Mouse (Mus musculus): Measurements from ENCODE around the gene Intu. TPM values are rescaled to one million over a fixed set of nuclear protein-coding genes. Genes with fewer than 3 reads are reported as not detected.

The Intu gene
- polyA plus RNA-seq, 1 experiment from 2014 or later: 4.1 TPM

- Histone ChIP-seq H3K4me2 (ENCODE audit: low read length) (no peak overlapping the region), H3K9ac (replicated peaks; ENCODE audit: low read depth, low read length) (no peak overlapping the region), H3K4me3 (replicated peaks; ENCODE audit: low read length) (no peak overlapping the region), H3K9me3 (ENCODE audit: control insufficient read depth, low read length) (no peaks in the 10 kb centered on the region), H3K36me3 (ENCODE audit: control insufficient read depth, insufficient read depth) (no peaks in the 10 kb centered on the region), H3K27me3 (replicated peaks; ENCODE audit: control insufficient read depth, insufficient read depth, low read length) (no peaks in the 10 kb centered on the region), H3K4me1 (replicated peaks; ENCODE audit: control insufficient read depth, insufficient read depth, low read length) (peaks cover 9% of the 10 kb centered on the region), H3K27ac (ENCODE audit: low read length) (no peak overlapping the region)
- 80% methylated on average over 3 of the region's 3 CpGs for WGBS
- ATAC-seq: no peak
Measured at GRCm38 (mm10) chr3:40687588-40687987, 156.5 kb downstream of the Intu start.

GRCm38 (mm10) chr3:40691566-40691965 lies 160.5 kb downstream of the Intu start:
- 84% methylated on average over 6 of the region's 6 CpGs for WGBS
- Histone ChIP-seq H3K27ac (ENCODE audit: low read length) (no peak overlapping the region), H3K4me2 (ENCODE audit: low read length) (no peak overlapping the region), H3K4me1 (replicated peaks; ENCODE audit: control insufficient read depth, insufficient read depth, low read length) (no peaks in the 10 kb centered on the region), H3K9me3 (ENCODE audit: control insufficient read depth, low read length) (no peaks in the 10 kb centered on the region), H3K4me3 (replicated peaks; ENCODE audit: low read length) (no peak overlapping the region), H3K36me3 (ENCODE audit: control insufficient read depth, insufficient read depth) (no peaks in the 10 kb centered on the region), H3K9ac (replicated peaks; ENCODE audit: low read depth, low read length) (no peak overlapping the region), H3K27me3 (replicated peaks; ENCODE audit: control insufficient read depth, insufficient read depth, low read length) (no peaks in the 10 kb centered on the region)
- no peak for ATAC-seq

GRCm38 (mm10) chr3:40693435-40693834 lies 162.3 kb downstream of the Intu start:
- Histone ChIP-seq H3K27ac (ENCODE audit: low read length) (no peak overlapping the region), H3K4me2 (ENCODE audit: low read length) (no peak overlapping the region), H3K9me3 (ENCODE audit: control insufficient read depth, low read length) (no peaks in the 10 kb centered on the region), H3K36me3 (ENCODE audit: control insufficient read depth, insufficient read depth) (no peaks in the 10 kb centered on the region), H3K9ac (replicated peaks; ENCODE audit: low read depth, low read length) (no peak overlapping the region), H3K4me1 (replicated peaks; ENCODE audit: control insufficient read depth, insufficient read depth, low read length) (no peaks in the 10 kb centered on the region), H3K4me3 (replicated peaks; ENCODE audit: low read length) (no peak overlapping the region), H3K27me3 (replicated peaks; ENCODE audit: control insufficient read depth, insufficient read depth, low read length) (no peaks in the 10 kb centered on the region)
- no peak for ATAC-seq
- WGBS: 85% methylated on average over 10 of the region's 10 CpGs

GRCm38 (mm10) chr3:40693960-40694359 lies 162.9 kb downstream of the Intu start:
- no peak overlapping the region for H3K27ac ChIP-seq (ENCODE audit: low read length)
- 90% methylated on average over 7 of the region's 7 CpGs for WGBS
- H3K4me2 ChIP-seq (ENCODE audit: low read length): no peak overlapping the region
- no peak overlapping the region for H3K9ac ChIP-seq (replicated peaks; ENCODE audit: low read depth, low read length)
- no peaks in the 10 kb centered on the region for H3K36me3 ChIP-seq (ENCODE audit: control insufficient read depth, insufficient read depth)
- ATAC-seq: no peak
- no peaks in the 10 kb centered on the region for H3K4me1 ChIP-seq (replicated peaks; ENCODE audit: control insufficient read depth, insufficient read depth, low read length)
- no peak overlapping the region for H3K4me3 ChIP-seq (replicated peaks; ENCODE audit: low read length)
- no peaks in the 10 kb centered on the region for H3K27me3 ChIP-seq (replicated peaks; ENCODE audit: control insufficient read depth, insufficient read depth, low read length)
- no peaks in the 10 kb centered on the region for H3K9me3 ChIP-seq (ENCODE audit: control insufficient read depth, low read length)

GRCm38 (mm10) chr3:40694438-40694837 lies 163.4 kb downstream of the Intu start:
- ATAC-seq: no peak
- Histone ChIP-seq H3K4me1 (replicated peaks; ENCODE audit: control insufficient read depth, insufficient read depth, low read length) (no peaks in the 10 kb centered on the region), H3K4me3 (replicated peaks; ENCODE audit: low read length) (no peak overlapping the region), H3K9ac (replicated peaks; ENCODE audit: low read depth, low read length) (no peak overlapping the region), H3K9me3 (ENCODE audit: control insufficient read depth, low read length) (no peaks in the 10 kb centered on the region), H3K27ac (ENCODE audit: low read length) (no peak overlapping the region), H3K36me3 (ENCODE audit: control insufficient read depth, insufficient read depth) (no peaks in the 10 kb centered on the region), H3K4me2 (ENCODE audit: low read length) (no peak overlapping the region), H3K27me3 (replicated peaks; ENCODE audit: control insufficient read depth, insufficient read depth, low read length) (no peaks in the 10 kb centered on the region)
- WGBS: 60% methylated on average over 2 of the region's 2 CpGs

GRCm38 (mm10) chr3:40695162-40695561 lies 164.1 kb downstream of the Intu start:
- Histone ChIP-seq H3K36me3 (ENCODE audit: control insufficient read depth, insufficient read depth) (no peaks in the 10 kb centered on the region), H3K9ac (replicated peaks; ENCODE audit: low read depth, low read length) (no peak overlapping the region), H3K4me3 (replicated peaks; ENCODE audit: low read length) (no peak overlapping the region), H3K27me3 (replicated peaks; ENCODE audit: control insufficient read depth, insufficient read depth, low read length) (no peaks in the 10 kb centered on the region), H3K27ac (ENCODE audit: low read length) (no peak overlapping the region), H3K4me2 (ENCODE audit: low read length) (no peak overlapping the region), H3K9me3 (ENCODE audit: control insufficient read depth, low read length) (no peaks in the 10 kb centered on the region), H3K4me1 (replicated peaks; ENCODE audit: control insufficient read depth, insufficient read depth, low read length) (no peaks in the 10 kb centered on the region)
- ATAC-seq: no peak
- 100% methylated on average over 2 of the region's 2 CpGs for WGBS

GRCm38 (mm10) chr3:40698834-40699233 lies 167.7 kb downstream of the Intu start:
- WGBS: 92% methylated on average over 3 of the region's 3 CpGs
- H3K27me3 ChIP-seq (replicated peaks; ENCODE audit: control insufficient read depth, insufficient read depth, low read length): no peaks in the 10 kb centered on the region
- ATAC-seq: no peak

GRCm38 (mm10) chr3:40704816-40705430 lies 173.8 kb downstream of the Intu start:
- Histone ChIP-seq H3K27me3 (replicated peaks; ENCODE audit: control insufficient read depth, insufficient read depth, low read length) (no peaks in the 10 kb centered on the region), H3K4me3 (replicated peaks; ENCODE audit: low read length) (no peak overlapping the region), H3K9ac (replicated peaks; ENCODE audit: low read depth, low read length) (no peak overlapping the region), H3K27ac (ENCODE audit: low read length) (no peak overlapping the region), H3K36me3 (ENCODE audit: control insufficient read depth, insufficient read depth) (no peaks in the 10 kb centered on the region), H3K9me3 (ENCODE audit: control insufficient read depth, low read length) (peaks cover 7% of the 10 kb centered on the region; the same call in 1 of the 2 replicates), H3K4me2 (ENCODE audit: low read length) (no peak overlapping the region), H3K4me1 (replicated peaks; ENCODE audit: control insufficient read depth, insufficient read depth, low read length) (no peaks in the 10 kb centered on the region)
- ATAC-seq: no peak
- WGBS: 90% methylated on average over 5 of the region's 5 CpGs

More at GRCm38 (mm10) chr3:40698834-40699233, 167.7 kb downstream of the Intu start:
- Histone ChIP-seq H3K9me3 (ENCODE audit: control insufficient read depth, low read length) (no peaks in the 10 kb centered on the region), H3K4me2 (ENCODE audit: low read length) (no peak overlapping the region), H3K36me3 (ENCODE audit: control insufficient read depth, insufficient read depth) (no peaks in the 10 kb centered on the region), H3K4me3 (replicated peaks; ENCODE audit: low read length) (no peak overlapping the region), H3K4me1 (replicated peaks; ENCODE audit: control insufficient read depth, insufficient read depth, low read length) (no peaks in the 10 kb centered on the region), H3K9ac (replicated peaks; ENCODE audit: low read depth, low read length) (no peak overlapping the region), H3K27ac (ENCODE audit: low read length) (no peak overlapping the region)

GRCm38 (mm10) chr3:40708655-40709054 lies 177.6 kb downstream of the Intu start, which contains the start of gene Slc25a31:
Gene Slc25a31 (plus strand): TSS chr3:40708855.
- no peaks in the 10 kb centered on the region for H3K4me1 ChIP-seq (replicated peaks; ENCODE audit: control insufficient read depth, insufficient read depth, low read length)
- no peaks in the 10 kb centered on the region for H3K36me3 ChIP-seq (ENCODE audit: control insufficient read depth, insufficient read depth)
- H3K4me2 ChIP-seq (ENCODE audit: low read length): no peak within 1 kb of the TSS
- H3K27me3 ChIP-seq (replicated peaks; ENCODE audit: control insufficient read depth, insufficient read depth, low read length): no peaks in the 10 kb centered on the region
- no peak within 1 kb of the TSS for H3K4me3 ChIP-seq (replicated peaks; ENCODE audit: low read length)
- no peak for ATAC-seq
- H3K27ac ChIP-seq (ENCODE audit: low read length): no peak within 1 kb of the TSS
- no peak within 1 kb of the TSS for H3K9ac ChIP-seq (replicated peaks; ENCODE audit: low read depth, low read length)
- peaks cover 7% of the 10 kb centered on the region; the same call in 1 of the 2 replicates for H3K9me3 ChIP-seq (ENCODE audit: control insufficient read depth, low read length)
- 93% methylated on average over 30 of the region's 30 CpGs for WGBS

GRCm38 (mm10) chr3:40716056-40716455 lies 185.0 kb downstream of the Intu start:
- no peak overlapping the region for H3K9ac ChIP-seq (replicated peaks; ENCODE audit: low read depth, low read length)
- H3K27ac ChIP-seq (ENCODE audit: low read length): no peak overlapping the region
- 48% methylated on average over 1 of the region's 1 CpGs for WGBS
- H3K27me3 ChIP-seq (replicated peaks; ENCODE audit: control insufficient read depth, insufficient read depth, low read length): no peaks in the 10 kb centered on the region
- H3K4me2 ChIP-seq (ENCODE audit: low read length): no peak overlapping the region
- no peak overlapping the region for H3K4me3 ChIP-seq (replicated peaks; ENCODE audit: low read length)
- no peaks in the 10 kb centered on the region for H3K36me3 ChIP-seq (ENCODE audit: control insufficient read depth, insufficient read depth)
- no peaks in the 10 kb centered on the region for H3K4me1 ChIP-seq (replicated peaks; ENCODE audit: control insufficient read depth, insufficient read depth, low read length)
- no peaks in the 10 kb centered on the region for H3K9me3 ChIP-seq (ENCODE audit: control insufficient read depth, low read length)
- ATAC-seq: no peak

Data from forebrain, embryonic 16.5 days (tissue).